Mouse (Mus musculus) myocyte (in vitro differentiated cells): Measurements from ENCODE around the gene Edem2.

Experiments used
- CEBPB ChIP-seq: IDR thresholded peaks from 2 replicates; pipeline ENCODE4 v1.6.1; 2011; ENCODE audit warnings: mild to moderate bottlenecking, moderate library complexity; ENCODE audit not compliant: poor library complexity, insufficient read depth, severe bottlenecking
- E2F4 ChIP-seq: IDR thresholded peaks from one replicate; pipeline ENCODE4 v1.6.1; 2011; ENCODE audit warnings: mild to moderate bottlenecking, control low read depth, moderate library complexity; ENCODE audit not compliant: insufficient read depth
- MAX ChIP-seq: IDR thresholded peaks from one replicate; pipeline ENCODE4 v1.6.1; 2011; ENCODE audit warnings: low read depth, mild to moderate bottlenecking, control low read depth
- MYOD1 ChIP-seq, 3 experiments: IDR thresholded peaks; one replicate each; pipeline ENCODE4 v1.6.1; 2011; ENCODE audit warnings: control low read depth in 2 of 3, low read depth in 2 of 3, mild to moderate bottlenecking in 2 of 3, moderate library complexity in 1 of 3; ENCODE audit not compliant: insufficient read length in 2 of 3, control insufficient read depth in 1 of 3
- MYOG ChIP-seq, 3 experiments: IDR thresholded peaks; one replicate each; pipeline ENCODE4 v1.6.1; 2011; ENCODE audit warnings: control low read depth in 2 of 3, low read depth in 2 of 3, mild to moderate bottlenecking in 2 of 3; ENCODE audit not compliant: insufficient read length in 2 of 3, control insufficient read depth in 1 of 3, insufficient read depth in 1 of 3
- POLR2A ChIP-seq: IDR thresholded peaks from one replicate; pipeline ENCODE4 v1.6.1; 2011; ENCODE audit warnings: low read depth, mild to moderate bottlenecking, control low read depth, moderate library complexity; ENCODE audit not compliant: insufficient read length
- POLR2AphosphoS2 ChIP-seq: IDR thresholded peaks from one replicate; pipeline ENCODE4 v1.6.1; 2011; ENCODE audit warnings: low read depth, control low read depth; ENCODE audit not compliant: insufficient read length
- REST ChIP-seq: IDR thresholded peaks from one replicate; pipeline ENCODE4 v1.6.1; 2011; ENCODE audit warnings: mild to moderate bottlenecking, control low read depth, moderate library complexity; ENCODE audit not compliant: insufficient read depth, insufficient read length
- SRF ChIP-seq: IDR thresholded peaks from one replicate; pipeline ENCODE4 v1.6.1; 2011; ENCODE audit warnings: low read depth; ENCODE audit not compliant: control insufficient read depth, insufficient read length
- TCF12 ChIP-seq: IDR thresholded peaks from one replicate; pipeline ENCODE4 v1.6.1; 2011; ENCODE audit warnings: mild to moderate bottlenecking, control low read depth; ENCODE audit not compliant: poor library complexity, insufficient read depth, severe bottlenecking
- TCF3 ChIP-seq: IDR thresholded peaks from one replicate; pipeline ENCODE4 v1.6.1; 2011; ENCODE audit warnings: low read depth, control low read depth; ENCODE audit not compliant: insufficient read length
- USF1 ChIP-seq: IDR thresholded peaks from one replicate; pipeline ENCODE4 v1.6.1; 2011; ENCODE audit warnings: low read depth, mild to moderate bottlenecking, control low read depth, moderate library complexity

- TF ChIP-seq TCF3 (no peak), POLR2AphosphoS2 (no peak), POLR2A (no peak), USF1 (no peak), MYOG (IDR thresholded peaks at IDR 0.05; ENCODE audit: control insufficient read depth in 1 of 3, insufficient read depth in 1 of 3, insufficient read length in 2 of 3, low read depth in 2 of 3) (no peak), MAX (no peak), MYOD1 (IDR thresholded peaks at IDR 0.05; ENCODE audit: control insufficient read depth in 1 of 3, insufficient read length in 2 of 3, low read depth in 2 of 3) (no peak), E2F4 (no peak), REST (no peak), TCF12 (no peak), CEBPB (no peak), SRF (no peak)
Observed at GRCm38 (mm10) chr2:155696851-155697250, 32.4 kb downstream of the Edem2 start.
